Mouse (Mus musculus): ENCODE measurements at regions not wholly inside any gene's neighbourhood (a gene's known extent, or its start where the extent isn't known, plus 50 kb on each side); places are given as distances from the start of the nearest gene placed in this dataset.
A peak's percentile ranks its signal among the peaks of the same experiment; 100 is the strongest.

DNA sequence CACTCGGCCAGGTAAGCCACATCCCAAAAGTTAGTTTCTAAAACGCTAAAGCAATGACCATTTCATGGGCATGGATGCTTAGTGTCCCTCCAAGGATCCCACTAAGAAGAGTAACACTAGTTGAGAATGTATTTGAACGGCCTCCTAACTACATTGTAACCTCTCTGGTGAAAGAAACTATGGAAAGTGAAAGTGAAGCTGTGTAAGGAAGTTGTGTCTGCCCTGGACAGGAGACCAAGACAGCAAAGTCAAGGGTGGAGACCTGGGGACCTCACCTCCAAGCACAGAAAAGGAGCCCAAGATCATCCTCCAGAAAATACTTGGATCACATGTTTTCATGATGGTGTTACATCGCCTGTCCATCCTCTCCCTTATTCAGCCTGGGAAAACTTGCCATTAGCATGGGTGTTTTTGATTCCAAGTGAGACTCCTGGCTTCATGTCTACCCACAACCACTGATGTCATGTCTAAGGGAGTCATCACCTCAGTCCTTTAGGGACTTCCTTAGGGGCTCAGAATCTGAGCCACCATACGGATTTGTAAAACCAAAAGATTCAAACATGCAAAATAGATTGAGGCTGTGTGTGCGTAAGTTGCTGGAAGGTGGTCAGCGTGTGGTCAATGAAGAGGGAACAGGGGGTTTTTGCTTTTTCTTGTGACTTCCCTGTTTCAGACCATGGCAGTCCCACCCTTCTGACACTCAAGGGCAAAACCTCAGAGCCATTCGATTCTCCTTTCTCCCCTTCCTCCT lies 62.4 kb upstream of the 1700016C15Rik start:
- DNase-seq (ENCODE audit: low read depth, low spot score), result no peak

DNA sequence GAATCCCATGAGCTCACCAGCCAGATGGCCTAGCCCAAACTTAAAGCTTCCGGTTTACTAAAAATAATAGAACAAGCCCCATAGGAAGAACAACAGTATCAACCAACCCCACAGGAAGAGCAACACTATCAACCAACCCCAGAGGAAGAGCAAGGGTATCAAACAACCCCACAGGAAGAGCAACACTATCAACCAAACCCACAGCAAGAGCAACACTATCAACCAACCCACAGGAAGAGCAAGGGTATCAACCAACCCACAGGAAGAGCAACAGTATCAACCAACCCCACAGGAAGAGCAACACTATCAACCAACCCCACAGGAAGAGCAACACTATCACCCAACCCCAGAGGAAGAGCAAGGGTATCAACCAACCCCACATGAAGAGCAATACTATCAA lies 59.0 kb upstream of the 1700016C15Rik start:
- no peak for DNase-seq (ENCODE audit: low read depth, low spot score)

DNA sequence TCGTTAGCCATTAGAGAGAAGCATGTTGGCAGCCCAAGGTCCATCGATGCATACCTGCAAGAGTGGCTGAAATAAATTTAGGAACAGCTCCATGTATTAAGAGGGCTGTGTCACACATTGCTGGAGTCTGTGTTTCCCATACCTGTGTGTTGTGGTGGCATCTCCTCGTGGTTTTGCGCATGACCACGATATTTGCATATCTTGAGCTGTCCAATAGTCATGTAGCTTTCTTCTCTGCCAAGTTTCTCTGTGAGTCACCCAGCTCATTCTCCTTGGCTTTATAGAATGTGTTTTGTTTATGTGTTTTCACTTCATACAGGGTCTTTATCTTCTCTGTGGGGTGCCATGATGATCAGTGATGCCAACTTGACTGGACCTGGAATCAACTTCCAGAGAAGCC lies 53.0 kb upstream of the 1700016C15Rik start:
- peak; percentile 82 for DNase-seq (ENCODE audit: low read depth, low spot score)

DNA sequence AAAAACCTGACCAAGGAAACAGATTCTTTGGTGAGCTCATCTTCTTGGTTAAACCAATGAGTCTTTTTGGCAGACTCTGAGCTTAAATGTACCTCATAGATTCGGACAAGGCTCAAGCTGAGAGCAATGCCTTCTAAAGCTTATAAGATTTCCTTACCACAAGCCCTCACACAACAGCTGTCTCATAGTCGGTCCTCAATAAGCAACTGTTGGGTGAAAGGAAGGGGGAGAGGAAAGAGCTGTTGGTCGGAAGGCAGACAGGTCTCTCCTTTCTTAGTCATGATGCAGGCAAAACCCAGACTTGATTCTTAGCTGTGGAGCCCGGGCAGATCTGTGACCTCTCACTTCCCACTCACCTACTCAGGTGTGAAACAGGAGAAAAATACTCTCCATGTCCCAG lies 50.8 kb upstream of the 1700016C15Rik start:
- no peak for DNase-seq (ENCODE audit: low read depth, low spot score)
